Mouse (Mus musculus) CH12.LX (cell line): ENCODE measurements around the gene Swsap1.

ENCODE experiments used
- CTCF ChIP-seq, 2 experiments: IDR thresholded peaks in 1 of 2; conservative IDR thresholded peaks in 1 of 2; 2 replicates each; pipeline ENCODE4 v1.5.1; 2011 to 2012; ENCODE audit warnings: low read depth in 2 of 2, low read length in 2 of 2, improper control_type of control experiment in 1 of 2, inconsistent platforms in 1 of 2, mild to moderate bottlenecking in 1 of 2, moderate library complexity in 1 of 2
- ELF1 ChIP-seq: IDR thresholded peaks from 2 replicates; pipeline ENCODE4 v1.6.1; 2014; ENCODE audit warnings: low read depth, mild to moderate bottlenecking, inconsistent platforms, low read length, improper control_type of control experiment
- EP300 ChIP-seq: IDR thresholded peaks from 2 replicates; pipeline ENCODE4 v1.6.1; 2011; ENCODE audit warnings: low read length, improper control_type of control experiment
- ETS1 ChIP-seq: conservative IDR thresholded peaks from 2 replicates; pipeline ENCODE4 v1.6.1; 2012; ENCODE audit warnings: low read depth, mild to moderate bottlenecking, inconsistent platforms, low read length, improper control_type of control experiment, moderate library complexity
- HCFC1 ChIP-seq: IDR thresholded peaks from 2 replicates; pipeline ENCODE4 v1.6.1; 2012; ENCODE audit warnings: low read depth, mild to moderate bottlenecking, inconsistent platforms, low read length, improper control_type of control experiment
- MYC ChIP-seq: IDR thresholded peaks from 2 replicates; pipeline ENCODE4 v1.6.1; 2011; ENCODE audit warnings: low read depth, mild to moderate bottlenecking, improper control_type of control experiment, low read length
- NELFE ChIP-seq: IDR thresholded peaks from 2 replicates; pipeline ENCODE4 v1.6.1; 2011; ENCODE audit warnings: low read depth, low read length, improper control_type of control experiment
- NRF1 ChIP-seq: IDR thresholded peaks from 2 replicates; pipeline ENCODE4 v1.6.1; 2014; ENCODE audit warnings: low read depth, mild to moderate bottlenecking, inconsistent platforms, low read length, improper control_type of control experiment, moderate library complexity
- POLR2A ChIP-seq: IDR thresholded peaks from 2 replicates; pipeline ENCODE4 v1.6.1; 2011; ENCODE audit warnings: low read depth, mild to moderate bottlenecking, improper control_type of control experiment, low read length
- RCOR1 ChIP-seq: conservative IDR thresholded peaks from 2 replicates; pipeline ENCODE4 v1.6.1; 2012; ENCODE audit warnings: low read depth, mild to moderate bottlenecking, inconsistent platforms, low read length, improper control_type of control experiment
- TCF12 ChIP-seq: IDR thresholded peaks from 2 replicates; pipeline ENCODE4 v1.6.1; 2014; ENCODE audit warnings: low read depth, mild to moderate bottlenecking, inconsistent platforms, low read length, improper control_type of control experiment
- USF1 ChIP-seq: IDR thresholded peaks from 2 replicates; pipeline ENCODE4 v1.6.1; 2014; ENCODE audit warnings: low read depth, mild to moderate bottlenecking, inconsistent platforms, low read length, improper control_type of control experiment

GRCm38 (mm10) chr9:22003163-22003554 is 47.6 kb downstream of the Swsap1 start:
- TF ChIP-seq ETS1: no peak
- TF ChIP-seq CTCF (conservative IDR thresholded peaks at IDR 0.05 in 1 of 2, IDR thresholded peaks at IDR 0.05 in 1 of 2; ENCODE audit: low read depth in 2 of 2, low read length in 2 of 2): no peak
- no peak for TF ChIP-seq EP300
- TF ChIP-seq POLR2A: peak; percentile 29; the same call in 1 of the 2 replicates
- no peak for TF ChIP-seq NRF1
- TF ChIP-seq MYC: no peak
- no peak for TF ChIP-seq USF1
- no peak for TF ChIP-seq HCFC1
- no peak for TF ChIP-seq ELF1
- peak; percentile 30; the same call in 1 of the 2 replicates for TF ChIP-seq TCF12
- TF ChIP-seq NELFE: no peak
- no peak for TF ChIP-seq RCOR1
